Mouse (Mus musculus): ENCODE measurements at regions not wholly inside any gene's neighbourhood (a gene's known extent, or its start where the extent isn't known, plus 50 kb on each side); places are given as distances from the start of the nearest gene placed in this dataset.

DNA sequence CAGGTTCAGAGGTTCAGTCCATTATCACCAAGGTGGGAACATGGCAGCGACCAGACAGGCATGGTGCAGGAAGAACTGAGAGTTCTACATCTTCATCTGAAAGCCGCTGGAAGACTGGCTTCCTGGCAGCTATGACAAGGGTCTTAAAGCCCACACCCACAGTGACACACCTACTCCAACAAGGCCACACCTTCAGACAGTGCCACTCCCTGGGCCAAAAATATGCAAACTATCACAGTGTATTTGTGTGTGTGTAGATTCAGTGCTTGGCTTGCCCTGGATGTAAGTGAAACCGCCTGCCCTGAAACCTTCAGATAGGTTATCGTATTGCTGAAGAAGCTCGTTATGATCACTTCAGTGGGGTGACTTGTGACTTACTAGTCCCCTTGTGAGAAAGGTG is 151.3 kb downstream of the Kcnrg start:
- TF ChIP-seq CTCF (IDR thresholded peaks at IDR 0.05; ENCODE audit: extremely low read depth, insufficient read length, insufficient replicate concordance, low read depth, low read length) (no peak), POLR2A (IDR thresholded peaks at IDR 0.05; ENCODE audit: low read depth, low read length) (no peak)

Measured in small intestine, adult 2 months (tissue).